Mouse (Mus musculus) embryo, embryonic 10 days (tissue): Measurements from ENCODE around the gene Atp6v1c2.

Experiments used
- DNase-seq: peaks from one replicate; pipeline ENCODE4 v3.0.0-alpha.2; 2015; ENCODE audit warnings: low spot score

The Atp6v1c2 gene

DNA sequence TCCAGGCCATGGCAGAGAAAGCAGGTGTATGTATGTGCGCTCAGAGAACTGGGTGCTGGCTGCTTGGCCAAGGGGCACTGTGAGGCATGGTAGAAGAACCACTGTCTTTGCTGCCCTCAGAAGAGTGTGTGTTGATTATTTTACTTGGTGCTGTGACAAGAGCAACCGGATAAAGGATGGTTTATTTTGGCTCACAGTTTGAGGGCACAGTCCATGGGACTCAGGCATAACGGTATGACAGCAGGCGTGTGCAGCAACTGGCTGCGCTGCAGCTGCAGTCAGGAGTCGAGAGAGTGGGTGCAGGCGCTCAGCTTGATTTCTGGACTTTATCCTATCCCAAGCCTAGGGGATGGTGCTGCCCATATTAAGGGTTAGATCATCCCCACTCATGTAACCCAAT is 70.7 kb downstream of the Atp6v1c2 start:
- no peak for DNase-seq

DNA sequence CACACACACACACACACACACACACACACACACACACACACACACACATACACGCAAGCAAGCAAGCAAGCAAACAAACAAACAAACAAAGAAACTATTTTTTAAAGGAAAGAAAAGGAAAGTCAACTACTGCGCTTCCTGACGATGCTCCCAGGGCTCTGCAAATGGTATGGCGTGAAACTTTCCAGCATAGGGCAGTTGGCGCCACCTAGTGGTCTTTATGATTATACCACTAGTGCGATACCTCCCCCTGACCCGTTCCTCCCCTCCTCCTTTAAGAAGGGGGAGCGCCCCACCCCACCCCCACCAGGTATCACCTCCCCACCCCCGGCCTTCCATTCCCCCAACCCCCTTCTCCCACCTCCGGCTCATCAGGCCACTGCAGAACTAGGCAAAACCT is 72.3 kb downstream of the Atp6v1c2 start:
- DNase-seq = peak; percentile 87

DNA sequence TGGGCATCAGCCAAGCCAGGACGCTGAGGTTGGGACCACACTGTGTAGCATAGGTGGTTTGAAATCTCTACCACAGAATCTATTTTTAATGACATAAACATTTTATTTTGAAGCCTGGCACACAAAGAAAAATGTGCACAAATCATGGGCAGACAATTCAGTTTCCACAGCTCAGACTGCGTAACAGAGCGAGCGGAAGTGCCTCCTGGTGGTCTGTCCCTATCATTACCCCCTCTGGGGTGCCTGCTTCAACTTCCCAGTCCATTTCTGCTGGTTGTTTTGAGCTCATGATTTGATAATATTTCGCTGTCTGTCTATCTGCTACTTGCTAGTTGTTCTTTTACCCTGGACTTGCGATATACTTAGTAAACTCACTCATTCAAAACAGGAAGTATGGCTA is 73.6 kb downstream of the Atp6v1c2 start:
- peak; percentile 38 for DNase-seq

DNA sequence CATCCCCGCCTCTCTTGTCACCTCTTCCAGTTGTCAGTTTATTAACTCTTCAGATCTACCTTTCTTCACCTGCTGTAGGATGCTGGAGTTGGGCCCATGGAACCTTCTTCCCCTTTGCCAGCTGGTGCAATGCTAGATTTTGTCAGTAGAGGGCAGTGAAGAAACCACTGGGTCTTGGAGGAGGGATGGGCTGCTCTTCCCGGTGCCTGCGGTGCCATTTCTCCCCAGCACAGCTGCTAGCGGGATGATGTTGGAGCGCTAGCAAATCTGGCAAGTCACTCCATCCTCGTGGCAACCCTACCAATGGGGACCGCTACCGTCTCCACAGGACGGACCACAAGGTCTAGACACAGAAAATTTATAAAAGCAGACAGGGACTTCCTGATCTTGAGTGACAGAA is 76.1 kb downstream of the Atp6v1c2 start:
- DNase-seq = peak; percentile 79

DNA sequence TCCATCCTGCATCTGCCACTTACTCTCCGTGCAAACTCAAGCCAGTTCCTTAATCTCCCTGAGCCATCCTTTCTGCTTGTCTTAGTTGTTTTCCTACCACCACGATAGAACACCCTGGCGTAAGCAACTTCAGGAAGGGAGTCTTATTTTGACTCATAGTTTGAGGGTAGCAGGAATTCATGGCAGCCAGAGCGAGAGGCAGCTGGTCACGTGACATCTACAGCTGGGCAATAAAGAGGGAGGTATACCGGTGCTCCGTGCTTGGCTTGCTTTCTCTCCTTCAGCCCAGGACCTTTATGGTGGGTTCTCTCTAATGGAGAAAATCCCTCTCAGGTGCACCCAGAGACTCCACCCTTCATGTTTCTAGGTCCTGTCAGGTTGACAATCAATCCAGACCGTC is 78.2 kb downstream of the Atp6v1c2 start:
- no peak for DNase-seq

DNA sequence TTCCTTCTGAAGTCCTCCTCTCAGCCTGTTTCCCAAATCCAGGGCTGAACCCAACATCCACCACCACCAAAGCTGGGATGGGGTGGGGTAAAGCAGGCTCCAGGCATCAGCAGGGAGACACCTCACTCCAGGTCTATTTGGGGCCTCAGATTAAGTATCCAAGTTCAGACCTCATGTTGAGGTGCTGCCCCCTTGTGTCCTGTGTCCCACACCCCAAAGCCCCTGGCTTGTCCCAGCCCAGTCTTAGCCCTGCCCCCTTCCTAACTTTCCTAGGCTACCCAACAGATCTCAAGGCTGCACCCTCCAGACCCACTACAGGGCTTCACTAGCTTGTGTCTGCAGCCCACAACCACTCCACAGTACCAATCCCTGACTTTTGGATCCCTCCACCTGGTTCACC is 87.1 kb downstream of the Atp6v1c2 start:
- DNase-seq = no peak

DNA sequence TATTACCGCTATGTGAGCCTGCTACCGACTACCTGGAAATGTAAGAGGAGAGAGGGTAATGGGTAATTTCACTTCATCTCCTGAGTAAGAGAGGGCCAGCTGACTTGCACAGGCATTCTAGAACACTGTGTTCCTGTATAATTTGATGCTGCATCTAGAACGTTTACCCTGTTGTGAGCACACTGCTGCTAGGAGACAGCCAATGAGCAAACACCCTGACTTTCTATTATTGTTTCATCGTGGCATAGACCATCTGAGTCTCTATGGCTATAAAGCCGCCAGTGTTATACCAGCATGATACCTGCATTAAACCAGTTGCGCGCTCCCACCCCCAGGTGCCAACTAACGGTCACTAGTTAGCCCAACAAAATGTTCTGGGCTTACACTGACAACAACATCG is 87.5 kb downstream of the Atp6v1c2 start:
- no peak for DNase-seq

DNA sequence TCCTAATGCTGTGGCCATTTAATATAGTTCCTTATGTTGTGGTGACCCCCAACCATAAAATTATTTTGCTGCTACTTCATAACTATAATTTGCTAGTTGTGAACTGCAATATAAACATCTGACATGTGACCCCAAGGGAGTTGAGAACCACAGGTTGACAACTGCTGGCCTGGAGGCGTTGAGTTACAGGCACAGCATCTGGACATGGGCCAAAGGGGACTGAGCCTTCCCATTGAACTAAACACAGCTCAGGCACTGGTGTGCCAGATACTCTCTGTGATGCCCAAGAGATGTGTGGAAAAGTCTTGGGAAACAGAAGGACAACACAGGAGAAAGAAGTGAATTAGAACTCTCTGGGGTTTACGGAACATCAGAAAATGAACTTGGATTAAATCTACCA is 88.1 kb downstream of the Atp6v1c2 start:
- no peak for DNase-seq

DNA sequence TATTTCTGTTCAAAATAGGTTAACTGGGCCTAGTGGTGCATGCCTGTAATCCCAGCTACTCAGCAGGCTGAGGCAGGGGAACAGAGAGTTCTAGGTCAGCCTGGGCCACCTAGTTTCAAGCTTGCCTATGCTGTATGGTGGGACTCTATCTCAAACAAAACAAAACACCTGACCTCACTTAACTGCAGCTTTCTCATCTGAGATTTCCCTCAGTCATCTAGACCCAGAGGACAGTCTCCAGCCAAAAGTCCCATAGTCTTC is 89.8 kb downstream of the Atp6v1c2 start:
- DNase-seq = no peak

DNA sequence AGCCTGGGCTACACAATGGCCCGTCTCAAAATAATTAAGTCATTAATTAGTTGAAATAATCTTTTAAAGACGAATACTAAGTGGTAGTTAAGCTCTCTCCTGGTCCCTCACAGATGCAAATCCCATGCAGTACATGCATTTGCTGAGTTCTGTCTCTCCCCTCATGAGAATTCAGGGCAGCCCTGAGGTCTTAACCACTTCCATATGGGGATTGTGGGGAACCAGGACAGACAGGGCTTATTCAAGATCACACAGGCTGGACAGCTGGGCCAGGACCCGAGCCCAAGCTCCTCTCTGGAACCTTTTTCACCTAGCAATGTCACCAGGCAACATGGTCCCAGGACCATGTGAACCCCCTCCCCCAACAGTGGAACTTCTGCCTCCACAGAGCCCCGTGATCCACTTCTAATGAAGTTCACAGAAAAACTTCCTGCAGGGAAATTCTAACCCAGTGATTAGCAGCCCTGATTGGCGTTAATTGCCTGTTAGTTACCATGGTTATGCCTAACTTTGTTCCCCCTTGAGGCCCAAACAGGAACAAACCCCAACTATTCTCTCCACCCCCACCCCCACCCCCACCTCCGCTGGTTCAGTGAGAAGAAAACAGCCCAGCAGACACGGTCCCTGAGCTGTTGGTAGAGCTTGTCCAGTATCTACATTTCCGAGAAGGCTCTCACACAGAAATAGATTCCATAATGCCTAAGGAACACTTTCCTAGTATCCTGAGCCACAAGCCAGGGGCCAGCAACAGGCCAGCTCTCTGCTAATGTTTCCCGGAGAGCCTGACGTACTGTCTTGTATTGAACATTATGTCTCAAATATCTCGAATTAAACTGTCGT is 90.4 kb downstream of the Atp6v1c2 start:
- DNase-seq = peak; percentile 53

DNA sequence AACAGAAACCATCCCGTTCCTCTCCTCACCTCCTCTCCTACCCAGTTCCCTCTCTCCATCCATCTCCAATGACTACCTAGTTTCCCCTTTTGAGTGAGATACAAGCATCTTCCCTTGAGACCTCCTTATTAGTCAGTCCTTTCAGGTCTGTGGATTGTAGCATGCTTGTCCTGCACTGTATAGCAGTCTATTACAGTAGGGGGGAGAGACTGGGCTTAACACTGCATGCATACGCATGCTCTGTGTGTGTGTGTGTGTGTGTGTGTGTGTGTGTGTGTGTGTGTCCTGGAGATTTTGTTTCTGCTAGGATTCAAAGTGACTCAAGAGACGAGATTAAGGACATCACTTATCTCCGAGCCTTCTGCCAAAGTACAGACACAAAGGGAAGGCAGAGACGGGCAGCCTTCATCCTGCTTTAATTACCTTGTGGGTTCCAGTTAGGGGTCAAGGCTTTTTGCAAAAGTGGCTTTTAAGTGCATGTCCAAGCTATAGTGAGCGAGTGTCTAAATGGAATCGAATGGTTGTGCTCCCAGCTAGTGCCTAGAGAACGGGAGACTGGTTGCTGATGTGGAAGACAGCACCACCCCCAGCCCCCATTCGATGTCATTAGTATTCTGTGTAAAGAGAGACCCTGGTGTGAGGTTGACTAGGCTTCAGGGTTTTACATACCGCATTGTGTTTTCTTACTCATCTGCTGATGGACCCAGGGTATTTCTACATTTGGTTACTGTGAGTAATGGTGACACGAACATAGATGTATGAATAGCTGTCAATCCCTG is 93.4 kb downstream of the Atp6v1c2 start:
- no peak for DNase-seq
